Mouse (Mus musculus) Muller cell, postnatal 12 days (primary cell): Measurements from ENCODE around the gene Ift74.
"Not testable (repeated sequence)": the region's sequence is repeated elsewhere in the genome, so short reads cannot be mapped to it uniquely, and the experiment has no call there.

Experiments
- DNase-seq: peaks from one replicate; pipeline ENCODE4 v3.0.0-alpha.2; 2015; ENCODE audit errors: inconsistent ontology term

Ift74 gene

DNA sequence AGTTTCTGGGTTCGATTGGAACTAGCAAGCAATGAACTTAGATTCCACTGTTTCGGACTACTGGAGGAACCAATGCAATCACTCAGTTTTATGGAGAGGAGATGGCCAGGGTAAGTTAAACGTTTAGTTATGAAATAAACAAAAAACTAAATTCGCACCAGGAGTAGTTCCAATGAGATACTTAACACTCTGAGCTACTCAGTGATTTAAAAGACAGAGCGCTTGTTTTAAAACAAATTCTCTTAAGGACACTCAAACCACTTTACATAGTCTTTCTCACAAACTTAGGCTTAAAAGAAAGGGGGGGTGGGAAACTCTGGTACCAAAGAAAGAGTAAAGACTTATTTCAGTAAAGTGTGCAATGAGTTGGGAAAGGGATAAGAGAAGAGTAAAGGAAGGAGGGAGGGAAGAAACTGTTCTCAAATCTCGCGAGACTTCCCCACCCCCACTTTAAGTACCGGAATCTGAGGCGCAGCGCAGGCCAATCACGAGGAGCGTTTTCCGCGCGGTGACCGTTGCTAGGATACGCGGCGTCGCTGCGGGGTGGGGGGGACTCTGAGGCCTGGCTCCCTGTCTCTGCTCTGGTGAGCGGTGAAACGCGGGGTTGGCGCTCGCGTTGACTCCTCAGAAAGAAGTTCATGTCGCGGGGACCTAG is at the start of gene Ift74:
TSS of gene Ift74 (plus strand) at position 520 of the 655 bp plus-strand sequence.
- DNase-seq, result peak; percentile 98

DNA sequence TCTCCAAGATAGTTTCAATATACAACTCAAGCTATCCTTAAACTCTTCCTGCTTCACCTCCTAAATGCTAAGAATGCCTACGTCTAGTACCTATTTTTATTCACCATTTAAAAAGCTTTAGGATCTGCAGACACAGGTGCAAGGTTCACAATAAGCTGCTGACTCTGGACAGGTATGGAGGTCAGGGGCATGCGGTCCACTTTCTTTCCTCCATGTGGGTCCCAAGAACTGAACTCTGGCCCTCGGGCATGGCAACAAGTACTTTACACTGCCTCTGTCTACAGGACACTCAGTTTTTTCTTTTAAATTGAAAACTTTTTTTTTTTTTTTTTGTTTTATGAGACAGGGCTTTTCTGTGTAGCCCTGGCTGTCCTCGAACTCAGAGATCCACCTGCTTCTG is 41.6 kb upstream of the Ift74 start:
- DNase-seq, result no peak

DNA sequence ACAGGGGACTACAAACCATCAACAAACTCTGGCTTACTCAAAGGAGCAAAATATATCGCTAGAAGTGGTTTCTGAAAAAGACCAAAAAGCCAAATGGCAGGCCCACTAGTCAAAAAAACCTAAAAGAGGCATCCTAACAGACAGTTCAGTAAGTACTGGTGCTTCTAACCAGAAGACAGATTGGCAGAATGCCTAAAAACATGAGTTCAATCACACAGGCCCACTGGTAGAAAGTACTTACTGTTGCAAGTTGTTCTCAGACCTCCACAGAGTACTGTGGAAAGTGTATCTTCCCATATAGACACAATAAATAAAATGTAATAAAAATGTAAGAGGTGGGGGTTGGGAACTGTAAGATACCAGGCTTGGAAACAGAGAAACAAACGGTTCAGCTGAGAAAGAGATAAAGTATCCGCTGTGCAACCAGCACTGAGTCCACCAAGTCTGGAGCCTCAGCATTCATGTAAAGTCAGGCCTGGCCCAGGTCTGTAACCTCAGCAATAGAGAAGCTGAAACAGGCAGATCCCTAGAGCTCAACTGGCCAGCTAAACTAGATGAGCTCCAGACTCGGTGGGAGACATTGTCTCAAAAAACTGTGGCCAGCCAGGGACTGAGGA is 22.4 kb upstream of the Ift74 start:
- DNase-seq, result no peak

DNA sequence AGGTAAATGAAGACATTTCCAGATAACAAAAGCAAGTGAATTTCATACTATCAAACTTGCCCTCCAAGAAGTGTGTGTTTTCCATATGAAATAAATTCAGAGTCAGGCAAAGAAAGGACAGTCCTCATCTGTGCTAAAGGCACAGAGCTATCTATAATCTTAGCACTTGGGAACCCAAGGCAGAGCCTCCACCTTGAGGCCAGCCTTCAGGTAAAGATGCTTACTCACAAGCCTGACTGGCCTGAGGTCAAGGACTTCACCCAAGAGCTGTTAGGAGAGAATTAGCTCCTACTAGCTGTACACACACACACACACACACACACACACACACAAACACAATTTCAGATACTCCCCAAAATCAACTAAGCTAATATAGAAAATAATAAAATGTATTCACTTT is 21.6 kb upstream of the Ift74 start:
- no peak for DNase-seq

DNA sequence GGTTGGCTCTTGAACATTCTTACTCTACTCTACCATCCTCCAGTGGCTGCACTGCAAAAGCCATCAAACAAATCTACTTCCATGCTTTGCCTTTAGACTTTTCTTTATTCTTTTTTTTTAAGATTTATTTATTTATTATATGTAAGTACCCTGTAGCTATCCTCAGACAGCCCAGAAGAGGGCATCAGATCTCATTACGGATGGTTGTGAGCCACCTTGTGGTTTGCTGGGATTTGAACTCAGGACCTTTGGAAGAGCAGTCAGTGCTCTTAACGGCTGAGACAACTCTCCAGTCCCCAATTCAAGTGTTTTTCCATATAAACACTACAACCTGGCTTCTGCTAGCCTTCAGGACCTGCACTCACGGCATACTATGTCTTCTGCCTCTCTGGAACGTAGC is 12.9 kb upstream of the Ift74 start:
- DNase-seq, result no peak

DNA sequence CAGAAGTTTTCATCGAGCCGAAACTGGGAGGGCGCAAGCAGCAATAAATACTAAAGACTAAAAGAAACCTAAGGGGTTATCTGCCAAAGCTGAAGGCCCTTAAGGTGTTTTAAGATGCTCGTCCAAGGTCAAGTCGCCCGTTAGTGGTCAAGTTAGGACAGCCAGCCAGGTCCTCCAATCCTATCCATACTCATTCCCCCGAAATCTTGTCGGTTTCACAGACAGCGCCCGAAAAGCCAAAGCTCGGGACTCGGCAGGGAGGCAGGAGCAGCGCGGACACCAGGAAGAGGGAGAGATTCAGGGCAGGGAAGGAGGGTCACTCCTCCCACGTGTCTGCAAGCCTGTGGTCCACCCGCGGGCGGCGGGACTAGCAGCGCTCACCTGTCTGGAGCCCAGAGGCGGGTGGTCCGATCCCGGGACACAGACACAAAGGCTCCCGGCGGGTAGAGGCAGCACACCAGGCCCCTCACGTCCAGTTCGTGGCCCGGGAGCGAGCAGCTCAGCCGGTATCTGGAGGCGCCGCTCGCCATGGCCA is 11.7 kb upstream of the Ift74 start:
- no peak for DNase-seq

DNA sequence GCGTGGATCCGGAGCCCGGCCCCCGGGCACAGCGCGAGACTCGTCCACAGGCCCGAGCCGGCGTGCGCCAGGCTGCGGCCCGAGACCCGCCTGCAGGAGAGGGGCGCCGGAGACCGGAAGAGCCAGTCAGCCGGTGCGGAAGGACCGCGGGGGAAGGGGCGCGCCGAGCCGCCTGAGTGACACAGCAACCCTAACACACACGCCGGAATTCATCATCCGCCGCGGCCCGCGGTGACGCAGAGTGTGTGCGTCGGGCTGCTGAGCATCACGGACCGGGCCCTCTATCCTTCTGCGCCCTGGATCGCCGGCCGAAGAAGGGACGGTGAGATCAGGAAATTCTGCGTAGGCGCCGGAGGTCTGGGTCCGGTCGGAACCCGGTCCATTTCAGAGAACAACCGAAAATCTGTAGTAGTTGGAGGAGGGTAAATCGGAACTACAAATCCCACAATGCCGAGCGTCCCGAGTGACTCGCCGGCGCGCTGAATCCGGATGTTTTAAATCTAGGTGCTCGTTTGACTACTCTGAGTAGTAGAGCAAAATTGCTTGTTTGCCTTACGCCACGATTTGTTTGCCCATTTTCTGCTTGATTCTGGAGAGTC is 11.2 kb upstream of the Ift74 start, which contains the start of gene Plaa:
TSS of gene Plaa (minus strand) at position 214 of the 599 bp plus-strand sequence.
- peak; percentile 97 for DNase-seq

DNA sequence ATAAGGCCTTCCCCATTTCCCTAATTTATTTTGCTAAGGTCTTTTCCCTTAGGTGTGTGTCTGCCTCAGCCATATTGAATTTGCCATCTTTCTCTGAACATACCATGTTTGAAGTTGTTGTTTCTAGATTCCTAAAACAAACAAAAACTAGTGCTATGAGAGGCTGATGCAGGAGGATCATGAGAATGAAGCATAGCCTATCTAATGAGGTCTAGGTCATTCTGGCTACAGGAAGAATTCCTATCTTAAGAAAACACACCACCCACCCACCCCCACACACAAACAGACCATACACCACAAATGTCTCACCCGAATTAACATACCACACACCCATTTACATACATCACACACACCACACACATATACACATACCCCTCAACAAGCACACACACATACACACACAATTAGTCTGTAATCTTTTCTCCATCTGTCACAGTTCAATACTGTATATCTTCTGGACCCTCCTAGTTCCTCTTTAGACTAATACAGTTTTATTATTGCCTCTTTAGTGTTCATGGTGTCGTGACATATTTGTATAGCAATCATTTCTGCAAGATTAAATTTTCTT is 9.8 kb upstream of the Ift74 start:
- no peak for DNase-seq

DNA sequence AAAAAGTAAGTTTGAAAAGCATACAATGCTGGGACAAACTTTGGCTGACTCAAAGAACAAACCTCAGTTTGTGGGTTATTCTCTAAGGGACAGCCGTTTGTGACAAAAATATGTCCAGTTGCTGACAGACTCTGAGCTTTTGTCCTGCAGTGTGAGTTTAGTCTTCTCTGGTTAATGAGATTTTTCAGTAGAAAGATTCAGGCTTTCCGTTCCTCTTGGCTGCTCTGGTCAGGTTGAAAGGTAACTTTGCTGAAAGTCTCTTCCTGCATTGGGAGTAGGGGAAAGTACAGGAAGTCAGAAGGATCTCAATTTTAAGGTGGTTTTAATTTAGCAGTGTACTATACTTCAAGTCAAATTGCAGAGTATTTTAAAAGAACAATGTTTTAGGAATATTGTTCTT is 8.7 kb upstream of the Ift74 start:
- no peak for DNase-seq

DNA sequence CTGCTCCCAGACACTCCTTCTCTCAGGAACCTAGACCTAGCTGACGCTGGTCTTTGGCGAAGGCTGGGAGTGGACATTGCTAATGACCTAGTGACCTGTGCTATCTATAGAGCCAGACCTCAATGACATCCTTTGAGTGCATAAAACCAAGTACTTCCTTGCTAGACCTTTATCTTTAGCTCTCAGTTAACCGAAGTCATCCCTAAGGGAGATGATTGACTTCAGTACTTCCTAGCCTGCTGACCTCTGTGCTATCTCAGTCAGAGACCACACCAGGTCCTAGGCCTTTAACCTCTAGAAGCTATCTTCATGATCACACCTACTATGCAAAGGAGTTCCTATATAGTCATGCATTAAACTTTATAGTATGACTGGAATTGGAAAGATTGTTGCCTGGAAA is 4.0 kb upstream of the Ift74 start:
- no peak for DNase-seq

DNA sequence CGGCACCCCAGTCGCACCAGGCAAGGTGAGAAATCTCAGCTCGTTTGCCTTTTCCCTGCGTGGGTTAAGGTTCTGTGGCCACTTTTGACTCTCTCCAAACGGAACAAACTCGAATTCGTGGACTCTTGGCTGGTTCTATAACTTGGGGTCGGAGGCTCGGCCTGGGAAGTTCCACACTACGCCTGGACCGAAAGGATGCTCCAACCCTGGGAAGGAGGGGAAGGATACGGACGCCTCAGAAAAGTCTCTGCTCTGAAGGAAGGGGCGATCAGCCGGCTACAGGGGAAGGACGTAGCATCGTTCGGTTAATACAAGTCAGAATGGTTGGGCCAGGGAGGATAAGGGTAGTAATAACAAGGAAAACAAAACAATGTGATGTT is 326 bp downstream of the Ift74 start:
- no peak for DNase-seq

DNA sequence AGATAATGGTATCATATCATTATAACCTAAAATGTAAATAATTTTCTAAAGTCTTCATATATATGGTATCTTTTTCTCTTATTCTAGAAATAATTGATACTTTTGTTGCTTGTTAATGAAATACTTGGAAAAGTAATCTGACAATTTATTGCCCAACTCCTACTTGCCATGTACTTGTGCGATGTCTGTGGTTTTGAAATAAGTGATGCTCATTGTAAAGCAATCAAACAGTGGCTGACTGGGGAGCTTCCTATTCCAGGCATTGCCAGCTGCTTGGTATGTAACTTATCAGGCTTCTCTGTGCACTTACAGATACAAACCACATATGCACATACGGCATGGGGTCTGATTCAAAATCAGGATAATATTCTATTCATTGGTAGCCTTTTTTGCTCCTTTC is 5.8 kb downstream of the Ift74 start:
- peak; percentile 7 for DNase-seq

DNA sequence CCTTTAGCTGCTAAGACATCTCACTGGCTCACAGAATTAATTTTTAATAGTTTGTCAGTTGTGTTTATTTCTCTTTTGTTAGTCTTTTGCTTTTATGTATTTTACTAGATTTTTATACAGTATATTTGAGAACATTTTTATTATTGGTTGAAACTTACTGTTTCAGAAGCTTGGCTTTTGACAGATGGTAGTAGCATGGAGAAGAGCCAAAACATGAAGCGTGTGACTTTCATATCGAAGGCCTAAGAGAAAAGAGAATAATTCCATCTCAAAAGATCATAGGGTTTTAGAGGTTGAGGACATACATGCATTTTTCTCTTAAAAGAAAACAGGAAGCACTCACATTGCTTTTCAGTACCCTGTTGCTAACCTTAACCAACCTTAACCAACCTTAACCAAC is 28.9 kb downstream of the Ift74 start:
- no peak for DNase-seq

DNA sequence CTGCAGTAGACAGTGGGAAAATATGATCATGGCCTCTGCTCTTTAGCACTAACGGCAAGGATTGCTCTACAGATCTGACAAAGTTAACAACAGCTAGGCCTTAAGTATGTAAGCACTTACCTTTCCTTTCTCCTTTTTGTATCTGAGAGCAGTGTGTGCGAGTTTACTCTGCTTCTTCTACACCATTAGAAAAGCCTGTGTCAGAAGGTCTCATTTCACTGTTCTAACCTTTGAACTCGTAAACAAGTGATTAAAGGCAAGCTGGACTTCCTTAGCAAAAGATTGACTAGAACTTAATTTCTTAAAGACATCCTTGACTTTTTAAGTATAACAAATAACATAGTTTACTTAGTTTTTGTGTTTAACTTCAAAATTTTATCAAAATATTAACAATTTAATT is 35.6 kb downstream of the Ift74 start, which contains the start of gene Lrrc19:
TSS of gene Lrrc19 (minus strand) at position 225 of the 400 bp plus-strand sequence.
- DNase-seq, result no peak

DNA sequence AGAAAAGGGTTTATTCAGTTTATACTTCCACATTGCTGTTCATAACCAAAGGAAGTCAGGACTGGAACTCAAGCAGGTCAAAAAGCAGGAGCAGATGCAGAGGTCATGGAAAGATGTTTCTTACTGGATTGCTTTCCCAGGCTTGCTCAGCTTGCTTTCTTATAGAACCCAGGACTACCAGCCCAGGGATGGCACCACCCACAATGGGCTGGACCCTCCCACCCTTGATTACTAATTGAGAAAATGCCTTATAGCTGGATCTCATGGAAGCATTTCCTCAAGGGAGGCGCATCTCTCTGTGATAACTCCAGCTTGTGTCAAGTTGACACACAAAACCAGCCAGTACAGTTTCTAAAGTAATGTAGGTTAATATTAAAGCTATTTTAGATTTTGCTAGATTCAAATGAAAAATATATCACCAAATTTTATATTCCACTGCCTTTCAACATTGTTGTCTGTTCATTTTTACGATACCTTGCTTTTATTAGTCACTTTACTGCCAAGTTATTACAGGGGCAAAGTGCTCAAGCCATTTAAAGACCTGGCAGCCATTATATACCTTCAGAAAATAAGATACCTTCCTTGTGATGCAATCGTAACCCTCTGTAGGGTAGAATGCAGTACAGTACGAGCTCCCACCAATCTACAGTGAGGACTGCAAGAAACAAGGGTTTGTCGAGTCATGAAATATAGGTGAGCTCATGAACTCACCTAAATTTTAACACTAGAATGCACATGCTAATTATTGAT is 36.3 kb downstream of the Ift74 start:
- DNase-seq, result not testable (repeated sequence)

DNA sequence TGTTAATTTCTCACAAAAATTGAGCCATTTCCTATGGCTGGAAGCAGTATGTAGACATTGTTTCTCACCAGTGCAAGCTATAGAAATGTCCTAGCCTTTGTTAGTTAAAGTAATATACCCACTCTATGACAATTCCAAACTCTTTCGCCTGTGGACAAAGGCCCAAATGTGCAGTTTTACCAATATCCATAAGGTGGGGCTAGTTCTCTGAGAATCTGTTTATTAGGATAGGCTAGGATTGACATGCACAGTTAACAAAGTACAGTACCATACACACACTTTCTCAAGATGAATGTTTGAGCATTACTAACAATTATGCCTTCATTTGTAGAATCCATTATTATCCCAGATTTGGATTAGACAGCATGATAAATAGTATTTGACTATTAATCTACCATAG is 55.4 kb downstream of the Ift74 start:
- peak; percentile 42 for DNase-seq

DNA sequence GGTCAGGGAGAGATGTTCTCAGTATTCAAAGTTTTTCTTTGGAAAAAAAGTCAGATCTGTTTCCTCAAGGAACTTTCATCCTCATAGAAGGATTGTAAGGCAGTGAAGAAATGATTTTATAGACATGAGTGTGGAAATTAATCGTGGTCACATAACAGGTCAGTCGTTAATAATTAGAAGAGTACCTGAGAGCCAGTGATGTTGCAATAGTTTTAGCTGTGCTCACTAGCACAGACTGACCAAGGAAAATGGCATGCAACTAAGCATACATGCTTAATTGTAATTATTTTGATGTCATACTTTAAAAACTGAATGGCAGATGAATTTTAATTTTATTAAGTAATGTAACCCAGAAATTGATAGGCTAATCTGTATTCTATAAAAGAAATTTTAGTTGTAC is 66.4 kb downstream of the Ift74 start:
- no peak for DNase-seq

DNA sequence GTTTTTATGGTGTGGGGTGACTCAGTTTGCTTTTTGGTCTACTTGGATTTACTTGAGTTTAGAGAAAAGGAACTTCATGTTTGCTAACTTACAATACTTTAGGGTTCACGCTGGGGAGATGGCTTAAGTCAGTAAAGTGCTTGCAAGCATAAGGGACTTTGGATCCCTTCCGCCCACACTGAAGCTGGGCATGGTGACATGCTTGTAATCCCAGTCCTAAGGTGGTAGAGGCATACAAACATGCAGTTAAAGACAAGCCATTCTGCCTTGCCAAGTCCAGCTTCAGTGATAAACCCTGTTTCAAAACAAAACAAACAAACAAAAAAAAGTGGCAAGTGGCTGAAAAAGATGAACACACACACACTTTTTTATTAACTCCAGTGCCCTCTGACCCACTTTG is 66.9 kb downstream of the Ift74 start:
- DNase-seq, result no peak

DNA sequence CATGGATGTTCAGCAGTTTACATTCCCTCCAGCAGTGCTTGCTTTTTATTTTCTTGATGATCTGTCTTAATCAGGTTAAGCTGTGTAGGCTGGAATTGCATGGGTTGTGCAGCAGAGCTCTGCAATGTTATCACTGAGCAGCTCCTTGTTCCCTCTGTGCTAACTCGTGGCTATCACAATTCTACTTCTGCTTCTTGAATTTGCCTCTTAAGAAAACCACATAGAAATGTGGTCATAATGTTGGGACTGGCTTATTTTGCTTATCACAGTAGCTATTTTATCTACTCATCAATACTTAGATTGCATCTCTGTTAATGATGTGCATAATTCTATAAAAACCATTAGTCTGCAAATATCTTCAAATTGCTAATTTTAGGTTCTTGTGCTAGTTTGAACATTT is 67.7 kb downstream of the Ift74 start:
- no peak for DNase-seq

DNA sequence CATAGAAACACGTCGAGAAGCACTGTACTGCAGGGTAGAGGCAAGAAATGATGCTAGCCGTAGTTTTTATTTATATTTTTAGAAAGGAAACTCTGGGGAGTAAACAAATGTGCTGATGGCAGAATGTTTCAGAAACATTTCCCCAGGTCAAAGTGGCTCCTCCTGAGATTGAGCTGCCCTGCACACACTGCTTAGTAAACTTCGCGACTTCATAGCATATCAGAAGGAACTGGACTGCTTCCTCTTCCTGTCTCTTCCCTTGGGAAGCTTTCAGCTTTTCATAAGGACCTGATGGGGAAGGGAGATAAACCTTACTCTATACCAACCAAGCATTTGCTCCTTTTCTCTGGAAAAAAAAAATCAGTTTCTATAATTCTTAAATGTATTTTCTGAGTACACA is 69.0 kb downstream of the Ift74 start:
- DNase-seq, result no peak

DNA sequence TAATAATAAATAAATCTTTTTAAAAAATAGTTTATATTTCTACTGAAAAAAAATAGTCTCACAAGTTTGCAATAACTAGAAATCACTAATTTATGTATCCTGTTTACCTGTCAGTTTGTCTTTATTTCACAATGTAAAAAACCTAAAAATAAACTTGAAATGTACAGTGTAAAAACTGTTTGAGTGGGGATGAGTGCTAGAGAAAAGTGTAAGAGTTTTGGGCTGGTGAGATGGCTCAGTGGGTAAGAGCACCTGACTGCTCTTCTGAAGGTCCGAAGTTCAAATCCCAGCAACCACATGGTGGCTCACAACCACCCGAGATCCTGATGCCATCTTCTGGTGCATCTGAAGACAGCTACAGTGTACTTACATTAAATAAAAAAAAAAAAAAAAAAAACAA is 75.5 kb downstream of the Ift74 start:
- not testable (repeated sequence) for DNase-seq

DNA sequence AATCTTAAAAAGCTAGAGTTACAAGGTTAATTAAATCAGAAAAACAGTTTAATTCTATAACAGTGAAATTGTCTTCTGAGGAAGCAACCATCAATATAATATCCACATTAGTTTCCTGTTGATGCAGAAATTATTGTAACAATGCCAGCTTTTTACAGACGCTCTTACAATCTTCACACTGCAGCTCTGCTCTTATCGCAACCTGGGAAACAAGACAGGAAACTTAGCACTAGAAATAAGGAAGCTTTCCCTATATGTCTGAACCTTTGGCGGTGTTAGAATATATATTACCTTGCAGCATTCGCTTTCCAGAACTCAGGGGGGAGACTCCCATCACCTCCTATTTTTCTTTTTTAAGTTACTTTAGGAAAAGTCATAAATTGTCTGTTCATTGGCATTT is 76.8 kb downstream of the Ift74 start:
- DNase-seq, result no peak
